Mouse (Mus musculus) lung, postnatal 0 days (tissue): ENCODE data around the gene Tectb.

Experiments
- CTCF ChIP-seq: IDR thresholded peaks from 2 replicates; pipeline ENCODE4 v1.5.1; 2016; ENCODE audit warnings: antibody characterized with exemption, mild to moderate bottlenecking
- EP300 ChIP-seq: IDR thresholded peaks from 2 replicates; pipeline ENCODE4 v1.6.1; 2016; ENCODE audit warnings: antibody characterized with exemption, mild to moderate bottlenecking, control low read depth

GRCm38 (mm10) chr19:55213617-55214340 is 33.2 kb downstream of the Tectb start:
- TF ChIP-seq CTCF: no peak
- TF ChIP-seq EP300: peak; percentile 93
